Mouse (Mus musculus) testis, postnatal 10 days (tissue): ENCODE measurements around the gene Syndig1.

Experiments used
- DNase-seq: peaks from one replicate; pipeline ENCODE4 v3.0.0; 2021; ENCODE audit warnings: low spot score

The Syndig1 gene

DNA sequence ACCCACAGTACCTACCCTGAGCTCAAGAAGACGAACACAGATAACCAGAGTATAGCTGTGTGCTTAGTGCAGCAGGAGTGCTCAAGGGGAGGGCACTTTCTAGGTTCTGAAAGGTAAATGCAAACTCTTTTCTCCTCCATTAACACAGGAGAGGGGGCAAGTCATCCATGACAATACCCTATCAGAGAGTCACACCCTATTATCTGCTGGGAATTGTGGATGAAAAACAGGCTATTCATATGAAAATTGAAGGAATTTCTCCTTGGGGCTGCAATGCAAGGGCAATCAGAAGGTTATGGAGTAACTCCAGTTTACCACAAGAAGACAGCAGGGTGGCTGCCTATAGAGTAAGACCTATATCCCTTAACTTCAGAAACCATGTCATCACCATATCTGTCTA is 154.1 kb downstream of the Syndig1 start:
- no peak for DNase-seq

DNA sequence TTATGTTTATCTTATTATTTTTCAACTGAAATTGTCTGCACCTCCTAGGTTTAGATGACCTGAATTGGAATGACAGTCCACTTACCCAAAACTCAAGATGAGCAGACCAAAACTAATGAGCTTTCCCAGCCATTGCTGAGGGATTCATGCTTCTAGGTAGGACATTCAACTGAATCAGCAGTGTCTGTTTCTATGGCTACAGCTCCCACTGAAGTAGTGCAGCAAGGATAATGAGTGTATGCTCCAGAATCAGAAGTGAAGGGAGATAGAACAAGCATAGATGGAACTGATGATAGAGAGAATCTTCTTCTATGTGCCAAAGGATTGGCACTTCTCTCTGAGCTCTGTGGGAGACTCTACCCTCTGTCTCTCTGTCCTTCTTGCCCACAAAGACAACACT is 158.6 kb downstream of the Syndig1 start:
- no peak for DNase-seq

DNA sequence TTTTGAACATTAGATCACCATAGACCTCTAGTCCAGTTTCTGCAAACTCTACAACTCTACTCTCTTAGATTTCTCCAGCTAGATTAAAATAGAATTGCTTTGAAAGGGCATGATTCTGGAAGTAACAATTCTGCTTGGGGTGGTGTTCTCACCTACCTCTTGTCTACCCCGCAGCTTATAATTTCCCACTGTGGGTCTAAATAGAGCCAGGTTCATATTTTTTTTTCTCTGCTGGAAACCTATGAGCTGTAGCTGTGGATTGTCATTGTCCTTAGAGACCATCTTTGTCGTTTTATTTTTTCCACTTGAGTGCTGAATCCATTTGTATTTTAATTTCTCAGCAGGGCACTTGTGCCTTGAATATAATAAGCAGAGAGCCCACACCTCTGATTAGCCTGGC is 162.5 kb downstream of the Syndig1 start:
- no peak for DNase-seq

DNA sequence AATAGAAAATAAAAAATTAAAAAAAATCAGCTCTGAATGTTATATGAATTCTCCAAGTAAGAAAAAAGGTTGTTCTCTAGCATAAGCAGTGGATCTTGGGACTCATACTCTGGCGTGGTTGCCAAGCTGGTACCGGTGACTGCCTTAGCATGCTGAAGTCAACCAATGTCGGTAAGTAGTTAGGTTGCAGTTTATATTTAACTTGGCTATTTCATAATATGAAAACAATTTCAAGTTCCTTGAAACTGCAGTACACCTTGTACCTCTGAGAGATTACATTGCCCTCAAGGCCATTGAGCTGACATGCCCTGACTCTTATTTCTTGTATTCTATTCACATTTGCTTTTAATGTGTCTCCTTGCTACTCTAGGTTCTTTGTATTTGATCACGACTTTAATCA is 163.9 kb downstream of the Syndig1 start:
- no peak for DNase-seq

DNA sequence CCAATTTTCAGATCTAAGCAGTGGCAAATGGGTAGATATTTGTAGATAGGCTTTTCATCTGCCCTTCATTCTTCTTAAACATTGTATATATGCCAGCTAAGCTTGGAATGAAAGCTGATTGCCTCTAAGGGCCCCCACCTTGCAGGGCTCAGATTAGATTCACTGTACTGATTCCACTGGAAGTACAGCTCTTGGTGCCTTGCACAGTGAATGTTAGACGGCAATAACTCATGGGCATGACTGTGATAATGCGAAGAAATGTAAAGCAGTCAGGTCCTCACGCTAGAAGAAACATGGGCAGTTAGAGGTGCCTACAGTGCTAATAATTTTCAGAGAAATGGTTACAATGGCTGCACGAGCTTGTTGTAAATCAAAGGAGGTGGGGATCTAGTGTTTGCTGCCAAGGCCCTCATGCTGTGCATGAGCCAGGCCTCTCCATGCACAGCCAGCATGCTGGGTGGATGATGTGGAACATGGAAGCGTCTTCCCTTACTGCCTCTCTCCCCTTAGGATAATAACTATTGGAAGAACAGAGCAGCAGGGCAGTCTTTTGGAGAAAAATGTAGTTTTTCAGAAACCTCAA is 167.5 kb downstream of the Syndig1 start:
- DNase-seq, result no peak

DNA sequence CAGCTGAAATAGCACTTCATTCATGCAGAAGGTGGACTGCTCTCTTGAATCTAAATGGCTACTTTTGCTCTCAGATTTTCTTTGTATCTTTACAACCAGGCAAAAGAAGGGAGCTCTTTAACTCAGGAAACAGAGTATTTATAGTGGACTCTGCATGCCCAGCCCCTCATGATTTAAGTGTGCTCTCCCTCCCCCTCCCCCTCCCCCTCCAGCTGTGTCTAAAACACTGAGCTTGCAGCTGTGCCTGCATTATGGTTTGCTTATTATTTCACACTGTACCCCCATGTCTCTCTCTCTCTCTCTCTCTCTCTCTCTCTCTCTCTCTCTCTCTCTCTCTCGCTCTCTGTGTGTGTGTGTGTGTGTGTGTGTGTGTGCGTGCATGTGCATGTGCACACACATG is 168.6 kb downstream of the Syndig1 start:
- DNase-seq, result no peak

DNA sequence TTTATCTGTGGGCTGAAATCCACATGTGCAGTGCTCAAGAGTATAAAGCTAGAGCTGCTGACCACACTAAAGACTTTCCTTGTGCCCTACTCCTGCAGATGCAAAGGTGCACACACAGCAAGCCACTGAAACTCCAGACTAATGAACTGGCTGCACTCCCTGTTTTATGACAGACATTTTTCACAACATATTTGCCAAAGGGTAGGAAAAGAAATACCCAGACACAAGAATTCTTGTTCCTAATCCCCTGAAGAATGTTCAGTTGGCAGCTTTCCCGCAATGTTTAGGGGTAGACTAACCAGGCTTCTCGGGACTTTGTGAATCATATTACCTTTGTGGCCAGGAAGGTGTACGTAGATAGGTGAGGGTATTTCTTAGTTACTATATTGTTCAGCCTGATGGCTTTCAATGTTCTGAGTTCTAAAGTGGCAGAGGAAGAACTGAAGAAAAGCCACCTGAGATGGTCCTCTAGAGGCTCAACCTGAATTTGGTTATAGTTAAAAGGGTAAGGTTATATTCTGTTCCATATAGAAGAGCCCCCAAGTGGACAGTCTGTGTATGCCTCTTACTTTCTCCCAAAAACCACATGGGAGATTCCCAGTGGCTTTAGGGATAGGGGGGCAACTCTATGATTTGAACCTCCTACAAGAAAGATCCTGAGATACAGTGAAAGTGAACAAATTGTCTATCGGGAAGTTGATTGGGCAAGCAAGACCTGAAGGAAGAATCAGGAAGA is 169.5 kb downstream of the Syndig1 start:
- no peak for DNase-seq

DNA sequence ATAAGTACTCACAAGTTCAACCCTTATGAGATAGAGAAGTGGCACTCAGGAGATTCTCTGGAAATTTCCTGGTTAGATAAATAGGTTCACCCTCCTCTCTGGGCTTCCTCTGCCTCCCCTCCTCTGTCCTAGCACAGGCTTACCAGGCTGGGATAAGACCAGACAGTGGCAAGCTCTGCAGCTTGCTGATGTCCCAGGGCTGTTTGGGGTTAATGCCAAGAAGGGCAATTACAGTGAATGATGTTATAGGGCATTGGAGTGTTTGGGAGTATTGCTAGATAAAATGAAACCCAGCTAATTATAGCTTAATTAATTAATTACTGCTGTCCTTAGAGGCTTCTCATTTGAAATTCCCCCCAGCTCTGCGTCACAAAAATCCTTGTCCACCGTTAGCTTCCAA is 171.6 kb downstream of the Syndig1 start:
- no peak for DNase-seq

DNA sequence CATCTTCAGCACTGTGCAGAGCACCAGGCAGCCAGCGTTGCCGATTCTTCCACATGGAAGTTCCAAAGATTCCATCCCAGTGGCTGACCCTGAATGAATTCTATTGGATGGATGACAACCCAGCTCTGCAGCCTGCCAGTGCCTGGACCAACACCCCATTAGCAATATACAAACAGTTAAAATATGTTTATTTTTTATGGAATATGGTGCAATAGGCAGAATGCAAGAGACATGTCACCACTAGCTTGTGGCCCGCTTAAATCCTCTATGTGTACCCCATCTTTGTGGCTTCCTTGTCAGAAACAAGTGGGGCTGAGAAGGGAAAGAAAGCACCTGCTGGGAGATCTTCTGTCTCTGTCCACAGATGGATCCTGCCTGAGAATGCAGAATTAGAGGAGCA is 174.5 kb downstream of the Syndig1 start:
- DNase-seq, result no peak

DNA sequence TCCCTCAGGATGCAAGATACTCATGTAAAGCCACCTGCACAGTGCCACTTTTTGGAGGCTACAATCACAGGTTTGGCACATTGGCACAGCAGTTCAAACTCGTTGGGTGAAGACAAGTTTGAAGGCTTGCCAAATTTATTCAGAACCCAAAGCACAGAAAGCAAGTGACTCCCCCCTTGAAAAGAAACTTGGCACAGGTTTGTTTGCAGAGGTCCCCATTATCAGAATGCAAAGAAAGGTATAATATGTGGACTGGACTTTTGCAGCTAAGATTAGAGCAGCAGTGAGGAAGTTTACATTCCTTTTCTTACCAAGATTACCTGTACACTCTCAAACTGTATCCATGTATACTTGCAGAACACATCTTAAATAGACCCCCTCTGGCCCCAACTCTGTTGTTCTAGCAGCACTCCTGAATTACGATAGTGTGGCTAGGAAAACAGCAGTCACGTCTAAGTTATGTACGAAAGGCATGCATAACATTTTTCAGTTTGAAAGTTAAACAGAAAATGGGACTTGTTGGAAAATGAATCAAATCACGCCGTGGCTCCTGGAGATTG is 183.9 kb downstream of the Syndig1 start:
- no peak for DNase-seq

DNA sequence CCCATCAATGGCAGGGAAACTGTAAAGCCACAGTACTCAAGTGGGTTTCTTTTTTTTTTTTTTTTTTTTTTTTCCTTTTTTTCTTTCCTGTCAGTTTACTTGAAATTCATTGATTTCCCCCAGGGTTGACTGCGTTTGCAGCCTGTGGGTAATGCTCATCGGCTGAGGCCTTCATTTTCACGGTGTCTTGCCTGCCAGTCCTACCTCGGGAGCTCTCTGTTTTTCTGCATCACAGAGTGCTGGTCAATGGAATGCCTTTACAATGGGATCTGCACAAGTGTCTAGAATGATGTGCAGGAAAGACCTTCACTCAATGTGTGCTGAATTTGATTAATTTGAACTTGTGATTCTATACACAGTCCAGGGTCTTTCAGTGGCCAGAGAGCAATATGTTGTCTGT is 184.8 kb downstream of the Syndig1 start:
- no peak for DNase-seq

DNA sequence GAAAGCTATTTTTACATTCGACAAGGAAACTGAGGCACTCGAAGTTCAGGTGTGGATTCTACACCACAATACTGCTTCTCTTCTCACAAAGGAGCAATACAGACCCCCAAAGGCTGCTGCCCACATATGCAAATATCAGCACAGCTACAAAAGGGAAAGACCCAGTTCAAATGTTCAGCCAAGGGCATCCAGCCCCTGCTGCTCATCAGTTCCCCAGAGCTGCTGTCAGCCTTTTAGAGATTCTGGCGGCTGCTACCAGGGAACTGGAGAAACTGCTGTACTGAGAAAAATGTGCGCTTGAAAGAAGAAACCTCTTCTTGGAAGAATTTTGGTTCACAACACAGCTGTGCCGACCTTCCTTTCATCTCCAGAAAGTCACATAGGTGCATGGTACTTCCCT is 187.3 kb downstream of the Syndig1 start:
- no peak for DNase-seq

DNA sequence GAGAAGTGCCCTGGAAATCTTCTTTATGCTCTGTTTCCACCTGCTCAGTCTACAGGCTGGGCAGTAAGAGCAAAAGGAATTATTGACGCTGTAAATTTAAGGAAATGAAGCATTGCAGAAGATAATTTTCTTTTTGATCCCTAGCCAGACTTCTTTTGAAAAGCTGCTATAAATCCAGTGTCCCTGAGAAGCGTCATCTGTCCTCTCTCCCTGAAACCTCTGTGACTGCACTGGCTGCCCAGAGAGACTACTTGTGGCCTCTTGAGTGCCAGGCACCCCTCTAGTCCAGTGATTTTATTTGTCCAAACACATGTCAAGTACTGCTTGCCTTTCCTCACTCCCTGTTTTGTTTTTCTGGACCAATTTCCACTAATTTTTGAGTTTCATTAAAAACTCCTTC is 191.7 kb downstream of the Syndig1 start:
- no peak for DNase-seq

DNA sequence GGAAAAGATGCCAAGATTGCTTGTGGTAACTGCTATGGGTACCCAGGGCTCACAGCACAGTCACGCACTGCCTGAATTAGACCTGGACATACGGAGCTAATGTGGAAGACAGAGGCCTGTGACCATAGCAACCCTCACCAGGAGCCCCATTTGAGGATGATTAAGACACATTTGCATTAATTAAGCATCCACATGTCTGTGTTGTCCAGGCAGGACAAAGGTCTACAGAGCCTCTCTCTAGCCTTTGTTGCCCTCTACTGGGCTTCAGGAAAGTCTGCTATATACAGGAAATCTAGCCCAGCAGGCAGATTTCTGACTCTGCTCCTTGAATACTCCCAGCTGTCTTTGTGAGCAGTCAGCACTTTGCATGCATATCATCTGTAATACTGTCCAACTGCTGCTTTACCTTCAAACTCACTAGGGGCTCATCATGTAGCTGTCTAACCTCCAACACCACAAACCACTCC is 194.9 kb downstream of the Syndig1 start:
- no peak for DNase-seq

DNA sequence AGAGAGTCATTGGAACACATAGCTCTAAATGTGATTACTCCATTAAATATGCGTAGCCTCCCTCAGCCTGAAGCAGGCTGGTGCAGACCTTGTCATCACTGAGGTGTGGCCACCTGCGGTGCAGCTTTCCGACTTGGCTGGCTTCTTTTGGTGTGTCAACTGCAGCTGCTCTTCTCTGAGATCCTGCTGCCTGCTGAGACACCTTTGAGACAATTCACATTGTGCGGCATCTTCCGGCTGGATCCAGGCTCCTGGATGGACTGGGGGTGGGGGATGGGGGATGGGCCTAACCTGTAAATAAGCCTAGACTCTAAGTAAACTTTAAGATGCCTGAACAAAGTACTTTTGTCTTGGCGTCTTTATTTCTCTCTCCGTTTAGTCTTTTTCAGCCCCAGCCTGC is 214.5 kb downstream of the Syndig1 start:
- DNase-seq, result no peak
